Mouse (Mus musculus): ENCODE measurements around the gene Nr0b2.

DNA sequence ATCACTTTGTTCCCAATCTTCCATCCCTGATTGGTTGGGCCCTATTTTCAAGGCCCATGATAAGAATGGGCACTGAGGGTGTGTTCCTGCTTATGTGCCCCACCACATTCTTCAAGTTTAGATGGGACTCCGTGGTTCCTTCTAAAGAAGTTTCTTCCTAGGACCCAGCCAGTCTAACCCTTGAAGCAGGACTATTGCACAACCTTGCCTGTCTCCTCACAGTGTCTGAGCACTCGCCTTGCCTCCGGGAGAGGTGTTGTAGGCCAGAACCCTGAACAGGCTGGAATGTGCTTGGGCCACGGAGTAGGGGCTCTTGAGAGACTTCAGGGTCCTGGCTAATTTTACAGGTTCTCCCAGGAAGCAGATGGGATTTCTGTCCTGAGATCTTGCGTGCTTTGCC is 49.9 kb downstream of the Nr0b2 start:
- TF ChIP-seq CHD2 (IDR thresholded peaks at IDR 0.05; ENCODE audit: low read depth, low read length) (no peak), MAFK (IDR thresholded peaks at IDR 0.05; ENCODE audit: insufficient read depth, low read depth, low read length) (no peak)
